Mouse (Mus musculus) lung, postnatal 0 days (tissue): ENCODE measurements around the gene Focad.

ENCODE experiments used
- CTCF ChIP-seq: IDR thresholded peaks from 2 replicates; pipeline ENCODE4 v1.5.1; 2016; ENCODE audit warnings: antibody characterized with exemption, mild to moderate bottlenecking
- EP300 ChIP-seq: IDR thresholded peaks from 2 replicates; pipeline ENCODE4 v1.6.1; 2016; ENCODE audit warnings: antibody characterized with exemption, mild to moderate bottlenecking, control low read depth

DNA sequence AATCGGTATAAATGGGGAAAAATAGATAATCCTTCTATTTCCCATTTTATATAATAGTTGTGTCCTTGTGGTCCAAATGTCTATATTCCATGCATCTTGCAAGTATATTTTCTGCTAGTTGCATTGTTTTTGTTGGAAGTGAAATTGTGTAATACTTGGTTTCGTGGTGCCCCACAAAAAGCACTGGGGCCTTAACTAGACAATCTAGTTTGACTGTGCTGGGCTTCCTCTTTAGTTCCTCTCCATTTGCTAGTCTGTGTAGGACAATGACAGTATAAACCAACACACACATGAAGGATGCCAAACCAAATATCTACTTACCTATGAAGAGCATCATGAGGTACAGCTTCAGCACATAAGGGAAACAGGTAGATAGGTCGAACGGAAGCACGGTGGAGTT lies 324.9 kb downstream of the Focad start:
- TF ChIP-seq CTCF (no peak), EP300 (no peak)
